Mouse (Mus musculus) heart, adult 2 months (tissue): ENCODE data around the gene Slc12a1. TPM values are rescaled to one million over a fixed set of nuclear protein-coding genes. Genes with fewer than 3 reads are reported as not detected.

ENCODE experiments used
- DNase-seq, 2 experiments: peaks; one replicate each; pipeline ENCODE4 v3.0.0; 2021
- H3K27ac ChIP-seq: fragments of 200-600 bp; 2 replicates; pipeline ENCODE4 v1.8.1; 2022
- H3K27me3 ChIP-seq: fragments of 200-500 bp; 2 replicates; pipeline ENCODE4 v1.6.1; 2012; ENCODE audit warnings: mild to moderate bottlenecking, low read length, inconsistent platforms, mixed read lengths; ENCODE audit not compliant: control insufficient read depth, insufficient read depth
- H3K36me3 ChIP-seq: fragments of 200-500 bp; 2 replicates; pipeline ENCODE4 v1.6.1; 2012; ENCODE audit warnings: low read length, inconsistent platforms; ENCODE audit not compliant: control insufficient read depth, insufficient read depth
- H3K4me1 ChIP-seq: fragments of 200-500 bp; 2 replicates; pipeline ENCODE4 v1.6.1; 2011; ENCODE audit warnings: low read length; ENCODE audit not compliant: control insufficient read depth, insufficient read depth
- H3K4me3 ChIP-seq: fragments of 200-600 bp; 2 replicates; pipeline ENCODE4 v1.8.1; 2022
- H3K79me2 ChIP-seq: fragments of 200-500 bp; replicated peaks from 2 replicates; pipeline ENCODE4 v1.6.1; 2012; ENCODE audit warnings: mild to moderate bottlenecking, inconsistent platforms, low read length, moderate library complexity, mixed read lengths; ENCODE audit not compliant: control insufficient read depth, insufficient read depth
- H3K9ac ChIP-seq: fragments of 200-500 bp; 2 replicates; pipeline ENCODE4 v1.6.1; 2012; ENCODE audit warnings: low read depth, mild to moderate bottlenecking, control low read depth, inconsistent platforms, low read length, mixed read lengths
- CTCF ChIP-seq: fragments of 200-600 bp; IDR thresholded peaks from 2 replicates; pipeline ENCODE4 v1.8.1; 2022; ENCODE audit warnings: antibody characterized with exemption, mild to moderate bottlenecking, moderate library complexity
- EP300 ChIP-seq: fragments of 200-500 bp; IDR thresholded peaks from 2 replicates; pipeline ENCODE4 v1.6.1; 2011; ENCODE audit warnings: low read depth, low read length, control low read depth; ENCODE audit not compliant: insufficient read depth
- POLR2A ChIP-seq: fragments of 200-500 bp; IDR thresholded peaks from 2 replicates; pipeline ENCODE4 v1.6.1; 2011; ENCODE audit warnings: mild to moderate bottlenecking, low read depth, low read length, control low read depth; ENCODE audit not compliant: insufficient read depth
- WGBS: fragments of 180-500 bp; shearing (Covaris S2); methylation state at CpG from one replicate; pipeline ENCODE4 v1.1.7; 2018; 5-methylcytosine and 5-hydroxymethylcytosine counted together
- intact Hi-C: fragments of 180-260 bp; cut with DNase I; formaldehyde crosslinking; loops from one replicate; pipeline ENCODE4 v1.15.1; 2025
- polyA plus RNA-seq: library from polyadenylated mRNA; depleted of rRNA; stranded (reverse); fragments of >200 nt; gene quantifications from 2 replicates; pipeline ENCODE4 v1.2.3, GENCODE M21; 2012
- total RNA-seq, 2 experiments: library from RNA; stranded (reverse); gene quantifications; 2 replicates each; pipeline ENCODE4 v1.2.3; 2021

Slc12a1 gene
- total and polyA plus RNA-seq, 3 experiments: not detected

GRCm38 (mm10) chr2:125142336-125142735 lies 10.0 kb upstream of the Slc12a1 start:
- no peaks in the 10 kb centered on the region for H3K79me2 ChIP-seq
- no peaks in the 10 kb centered on the region for H3K4me1 ChIP-seq
- intact Hi-C loops: no loop called here
- H3K36me3 ChIP-seq: no peaks in the 10 kb centered on the region
- H3K4me3 ChIP-seq: no peak overlapping the region
- no peaks in the 10 kb centered on the region for H3K27me3 ChIP-seq
- no peak overlapping the region for H3K27ac ChIP-seq
- no peak for TF ChIP-seq CTCF
- TF ChIP-seq POLR2A: no peak
- no peak for TF ChIP-seq EP300
- no peak overlapping the region for H3K9ac ChIP-seq
- no peak for DNase-seq

- Histone ChIP-seq H3K9ac (no peak overlapping the region), H3K27ac (no peak overlapping the region), H3K36me3 (no peaks in the 10 kb centered on the region), H3K79me2 (no peaks in the 10 kb centered on the region), H3K27me3 (no peaks in the 10 kb centered on the region), H3K4me3 (no peak overlapping the region), H3K4me1 (no peaks in the 10 kb centered on the region)
- WGBS: 84% methylated on average over 9 of the region's 9 CpGs
- no peak for DNase-seq
- intact Hi-C loops: no loop called here
- no peak for TF ChIP-seq CTCF
- TF ChIP-seq EP300: no peak
- no peak for TF ChIP-seq POLR2A
These were observed 2.0 kb downstream of the Slc12a1 start for GRCm38 (mm10) chr2:125154294-125154693.

GRCm38 (mm10) chr2:125155504-125155903 lies 3.2 kb downstream of the Slc12a1 start:
- intact Hi-C loops: no loop called here
- Histone ChIP-seq H3K9ac (no peak overlapping the region), H3K36me3 (no peaks in the 10 kb centered on the region), H3K27me3 (no peaks in the 10 kb centered on the region), H3K27ac (no peak overlapping the region), H3K4me3 (no peak overlapping the region), H3K79me2 (no peaks in the 10 kb centered on the region), H3K4me1 (no peaks in the 10 kb centered on the region)
- TF ChIP-seq EP300: no peak
- no peak for TF ChIP-seq POLR2A
- 15% methylated on average over 2 of the region's 2 CpGs for WGBS
- no peak for DNase-seq

GRCm38 (mm10) chr2:125162012-125162470 lies 9.7 kb downstream of the Slc12a1 start:
- WGBS: 79% methylated on average over 4 of the region's 4 CpGs
- intact Hi-C loops: no loop called here
- Histone ChIP-seq H3K79me2 (no peaks in the 10 kb centered on the region), H3K9ac (no peak overlapping the region), H3K4me1 (no peaks in the 10 kb centered on the region), H3K27ac (no peak overlapping the region), H3K4me3 (no peak overlapping the region), H3K36me3 (no peaks in the 10 kb centered on the region), H3K27me3 (no peaks in the 10 kb centered on the region)
- TF ChIP-seq POLR2A (no peak), EP300 (no peak), CTCF (no peak)
- DNase-seq: no peak

- Histone ChIP-seq H3K36me3 (no peaks in the 10 kb centered on the region), H3K27ac (no peak overlapping the region), H3K4me3 (no peak overlapping the region), H3K79me2 (no peaks in the 10 kb centered on the region), H3K9ac (no peak overlapping the region), H3K27me3 (no peaks in the 10 kb centered on the region), H3K4me1 (no peaks in the 10 kb centered on the region)
- intact Hi-C loops: no loop called here
- TF ChIP-seq POLR2A (no peak), CTCF (no peak), EP300 (no peak)
- no peak for DNase-seq
- 76% methylated on average over 7 of the region's 7 CpGs for WGBS
These were observed 26.0 kb downstream of the Slc12a1 start for GRCm38 (mm10) chr2:125178225-125178798.

GRCm38 (mm10) chr2:125187904-125188303 lies 35.6 kb downstream of the Slc12a1 start:
- Histone ChIP-seq H3K36me3 (no peaks in the 10 kb centered on the region), H3K79me2 (no peaks in the 10 kb centered on the region), H3K27ac (no peak overlapping the region), H3K4me3 (no peak overlapping the region), H3K27me3 (no peaks in the 10 kb centered on the region), H3K9ac (no peak overlapping the region), H3K4me1 (no peaks in the 10 kb centered on the region)
- no peak for TF ChIP-seq POLR2A
- TF ChIP-seq EP300: no peak
- no peak for TF ChIP-seq CTCF
- no peak for DNase-seq
- intact Hi-C loops: loop anchor here (2.0 kb wide), 1 partner anchor 131 kb away; no protein-coding TSS in a partner anchor
- 90% methylated on average over 11 of the region's 11 CpGs for WGBS
